Mouse (Mus musculus) heart, embryonic 12.5 days (tissue): ENCODE measurements around the gene Ldb3. TPM values are rescaled to one million over a fixed set of nuclear protein-coding genes. Genes with fewer than 3 reads are reported as not detected.

Source experiments
- ATAC-seq: fragments of 200-750 bp; cut with Nextera tagmentation; 2 replicates; pipeline ENCODE4 v1.8.0; 2017; ENCODE audit warnings: moderate TSS enrichment, moderate library complexity; ENCODE audit not compliant: insufficient number of reproducible peaks, low FRiP score
- H3K27ac ChIP-seq: fragments of 300-500 bp; sonication (generic); 2 replicates; pipeline ENCODE4 v1.5.1; 2016; ENCODE audit warnings: mild to moderate bottlenecking, moderate library complexity; ENCODE audit not compliant: poor library complexity, severe bottlenecking
- H3K27me3 ChIP-seq: fragments of 300-500 bp; sonication (generic); replicated peaks from 2 replicates; pipeline ENCODE4 v1.6.1; 2016; ENCODE audit warnings: mild to moderate bottlenecking, moderate library complexity
- H3K36me3 ChIP-seq: fragments of 300-500 bp; sonication (generic); 2 replicates; pipeline ENCODE4 v1.6.1; 2016; ENCODE audit warnings: mild to moderate bottlenecking, moderate library complexity
- H3K4me1 ChIP-seq: fragments of 300-500 bp; sonication (generic); replicated peaks from 2 replicates; pipeline ENCODE4 v1.6.1; 2016; ENCODE audit warnings: mild to moderate bottlenecking
- H3K4me2 ChIP-seq: fragments of 300-500 bp; sonication (generic); 2 replicates; pipeline ENCODE4 v1.6.1; 2016; ENCODE audit warnings: mild to moderate bottlenecking, moderate library complexity
- H3K4me3 ChIP-seq: fragments of 300-500 bp; sonication (generic); 2 replicates; pipeline ENCODE4 v1.5.1; 2016; ENCODE audit warnings: mild to moderate bottlenecking
- H3K9ac ChIP-seq: fragments of 300-500 bp; sonication (generic); 2 replicates; pipeline ENCODE4 v1.6.1; 2016; ENCODE audit warnings: mild to moderate bottlenecking, moderate library complexity
- H3K9me3 ChIP-seq: fragments of 300-500 bp; sonication (generic); replicated peaks from 2 replicates; pipeline ENCODE4 v1.6.1; 2016; ENCODE audit warnings: mild to moderate bottlenecking, moderate library complexity
- WGBS: fragments of 180-500 bp; shearing (Covaris S2); methylation state at CpG from one replicate; pipeline ENCODE4 v1.1.7; 2016; 5-methylcytosine and 5-hydroxymethylcytosine counted together
- polyA plus RNA-seq: library from polyadenylated mRNA; unstranded; fragments of >200 nt; fragmentation: Nextera tagmentation; extraction: Ambion mirVana; gene quantifications from 2 replicates; pipeline ENCODE4 v1.2.1, GENCODE M21; 2016

Ldb3 gene
- polyA plus RNA-seq, 1 experiment from 2014 or later, result 226 TPM

DNA sequence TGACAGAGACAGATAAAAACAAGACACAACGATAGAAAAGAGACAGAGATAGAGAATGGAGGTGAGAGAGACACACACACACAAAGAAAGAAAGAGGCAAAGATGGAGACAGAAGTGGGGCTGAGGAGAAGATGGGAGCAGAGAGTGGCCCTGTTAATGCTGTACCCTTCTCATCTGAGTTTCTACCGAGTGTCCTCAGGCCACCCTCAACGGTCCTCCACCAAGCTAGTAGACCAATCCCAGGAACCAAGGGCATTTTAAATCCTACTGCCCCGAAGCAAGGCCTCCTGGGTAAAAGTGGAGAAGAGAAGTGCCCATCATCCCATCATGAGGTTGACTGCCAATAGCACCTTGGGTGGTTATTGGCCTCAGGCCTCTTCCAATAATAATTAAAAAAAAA is 17.6 kb downstream of the Ldb3 start:
- H3K4me2 ChIP-seq, result no peak overlapping the region
- no peak for ATAC-seq

GRCm38 (mm10) chr14:34570294-34570693 is 18.2 kb downstream of the Ldb3 start:
- no peak overlapping the region for H3K9ac ChIP-seq
- peak overlapping the region; percentile 65; the same call in 1 of the 2 replicates for H3K27ac ChIP-seq
- H3K9me3 ChIP-seq, result no peaks in the 10 kb centered on the region
- H3K4me2 ChIP-seq, result peak overlapping the region; percentile 63
- H3K36me3 ChIP-seq, result peaks cover 9% of the 10 kb centered on the region
- 1% methylated on average over 6 of the region's 6 CpGs for WGBS
- peaks cover 81% of the 10 kb centered on the region for H3K4me1 ChIP-seq
- no peaks in the 10 kb centered on the region for H3K27me3 ChIP-seq
- ATAC-seq, result peak; percentile 12; the same call in 1 of the 2 replicates
- no peak overlapping the region for H3K4me3 ChIP-seq

More for the DNA sequence above, 17.6 kb downstream of the Ldb3 start:
- H3K27me3 ChIP-seq, result no peaks in the 10 kb centered on the region
- H3K4me1 ChIP-seq, result peaks cover 81% of the 10 kb centered on the region
- 65% methylated on average over 4 of the region's 4 CpGs for WGBS
- H3K27ac ChIP-seq, result peak overlapping the region; percentile 28; the same call in 1 of the 2 replicates
- no peak overlapping the region for H3K9ac ChIP-seq
- no peak overlapping the region for H3K4me3 ChIP-seq
- H3K9me3 ChIP-seq, result no peaks in the 10 kb centered on the region
- peaks cover 15% of the 10 kb centered on the region for H3K36me3 ChIP-seq

DNA sequence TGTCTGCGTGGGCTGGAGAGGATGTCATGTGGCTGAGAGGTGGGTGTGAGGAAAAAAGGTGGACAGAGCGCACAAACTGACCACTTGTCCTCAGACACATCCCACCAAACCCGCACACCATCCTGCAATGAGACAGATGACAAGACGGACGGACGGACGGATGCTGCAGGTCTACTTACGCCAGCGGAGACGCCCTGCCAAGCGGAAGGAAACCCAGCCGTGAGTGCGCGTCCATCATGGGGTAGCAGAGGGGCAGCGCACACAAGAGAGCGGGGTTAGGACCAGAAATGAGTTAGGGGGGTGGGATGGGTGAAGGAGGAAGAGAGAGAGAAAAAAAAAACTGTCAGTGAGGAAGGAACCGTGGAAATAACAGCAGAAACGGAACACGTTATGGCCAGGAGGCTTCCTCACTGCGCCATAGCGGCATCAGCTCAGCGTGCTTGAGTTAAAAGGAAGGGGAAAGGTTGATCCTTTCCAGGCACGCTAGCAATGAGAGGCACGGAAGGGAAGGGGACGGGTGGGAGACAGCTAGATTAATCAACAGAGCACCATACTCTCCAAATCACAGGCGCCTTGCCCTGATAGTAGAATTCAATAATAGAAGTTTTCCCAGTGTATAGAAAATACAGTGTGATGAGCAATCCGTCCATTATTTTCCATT is 18.8 kb downstream of the Ldb3 start:
- peak overlapping the region; percentile 63 for H3K4me2 ChIP-seq
- WGBS, result 25% methylated on average over 27 of the region's 27 CpGs
- peaks cover 87% of the 10 kb centered on the region for H3K4me1 ChIP-seq
- peak overlapping the region; percentile 65 for H3K27ac ChIP-seq
- no peak for ATAC-seq
- H3K9me3 ChIP-seq, result no peaks in the 10 kb centered on the region
- H3K27me3 ChIP-seq, result no peaks in the 10 kb centered on the region
- H3K36me3 ChIP-seq, result peaks cover 6% of the 10 kb centered on the region; the same call in 1 of the 2 replicates
- H3K4me3 ChIP-seq, result peak overlapping the region; percentile 26
- peak overlapping the region; percentile 14 for H3K9ac ChIP-seq

- no peaks in the 10 kb centered on the region for H3K9me3 ChIP-seq
- no peak for ATAC-seq
- 0 out of 2 replicates have a peak overlapping the region, but pooled peaks have one; percentile 42 for H3K9ac ChIP-seq
- whole genome bisulfite sequencing, result 56% methylated on average over 4 of the region's 4 CpGs
- H3K4me3 ChIP-seq, result no peak overlapping the region
- peaks cover 11% of the 10 kb centered on the region; the same call in 1 of the 2 replicates for H3K36me3 ChIP-seq
- H3K27me3 ChIP-seq, result no peaks in the 10 kb centered on the region
- H3K27ac ChIP-seq, result peak overlapping the region; percentile 29; the same call in 1 of the 2 replicates
- H3K4me1 ChIP-seq, result peaks cover 84% of the 10 kb centered on the region
- no peak overlapping the region for H3K4me2 ChIP-seq
Observed at GRCm38 (mm10) chr14:34568626-34569025, 19.9 kb downstream of the Ldb3 start.

DNA sequence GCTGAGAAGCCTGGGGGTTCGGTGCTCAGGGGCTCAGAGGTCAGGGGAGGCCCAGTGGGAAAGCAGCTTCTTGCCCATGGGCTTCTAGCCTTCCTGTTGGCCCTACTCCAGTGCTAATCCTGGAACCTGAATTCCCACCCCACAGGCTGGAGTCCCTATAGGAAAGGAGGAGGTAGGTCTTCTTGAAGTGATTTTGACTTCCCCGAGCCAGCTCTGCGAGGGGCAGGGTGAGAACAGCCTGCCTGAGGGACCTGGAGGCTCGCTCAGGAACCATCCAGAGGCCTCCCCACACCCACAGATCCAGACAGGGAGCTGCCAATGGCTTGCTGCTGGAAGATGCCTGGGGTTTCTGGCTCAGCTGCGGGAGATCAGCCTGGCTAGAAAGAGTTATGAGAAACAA is 20.8 kb downstream of the Ldb3 start:
- WGBS, result 22% methylated on average over 5 of the region's 5 CpGs
- Histone ChIP-seq H3K27ac (peak overlapping the region; percentile 60), H3K27me3 (no peaks in the 10 kb centered on the region), H3K4me2 (no peak overlapping the region), H3K4me1 (peaks cover 79% of the 10 kb centered on the region), H3K4me3 (no peak overlapping the region), H3K9ac (peak overlapping the region; percentile 28; the same call in 1 of the 2 replicates), H3K9me3 (no peaks in the 10 kb centered on the region), H3K36me3 (peaks cover 14% of the 10 kb centered on the region; the same call in 1 of the 2 replicates)
- no peak for ATAC-seq

DNA sequence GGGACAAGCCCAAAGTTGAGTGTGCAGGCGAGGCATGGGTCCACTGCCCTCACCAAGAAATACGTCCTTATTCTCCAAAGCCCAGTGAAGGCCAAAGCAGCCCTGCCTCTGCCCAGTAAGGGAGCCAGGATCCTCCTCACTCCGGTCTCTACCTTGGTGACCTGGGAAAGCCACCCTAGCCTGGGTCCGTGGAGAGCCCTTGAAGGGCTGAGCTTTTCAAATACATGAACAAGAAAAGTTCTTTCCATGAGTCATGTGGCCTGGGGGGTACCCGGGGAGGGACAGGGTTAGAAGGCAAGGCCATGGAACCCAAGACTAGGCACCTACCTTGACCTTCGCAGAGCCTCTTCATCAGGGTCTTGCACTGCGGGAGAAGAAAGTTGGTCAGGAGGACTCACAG is 22.0 kb downstream of the Ldb3 start:
- Histone ChIP-seq H3K27ac (peak overlapping the region; percentile 56; the same call in 1 of the 2 replicates), H3K9me3 (no peaks in the 10 kb centered on the region), H3K36me3 (peaks cover 21% of the 10 kb centered on the region), H3K4me3 (no peak overlapping the region), H3K9ac (peak overlapping the region; percentile 41; the same call in 1 of the 2 replicates), H3K27me3 (no peaks in the 10 kb centered on the region), H3K4me2 (no peak overlapping the region), H3K4me1 (peaks cover 79% of the 10 kb centered on the region)
- 87% methylated on average over 7 of the region's 7 CpGs for WGBS
- no peak for ATAC-seq

- Histone ChIP-seq H3K9ac (peak overlapping the region; percentile 41; the same call in 1 of the 2 replicates), H3K4me3 (no peak overlapping the region), H3K27me3 (no peaks in the 10 kb centered on the region), H3K9me3 (no peaks in the 10 kb centered on the region), H3K36me3 (peaks cover 29% of the 10 kb centered on the region), H3K4me2 (peak overlapping the region; percentile 27; the same call in 1 of the 2 replicates), H3K4me1 (peaks cover 84% of the 10 kb centered on the region), H3K27ac (peak overlapping the region; percentile 56; the same call in 1 of the 2 replicates)
- 54% methylated on average over 17 of the region's 17 CpGs for WGBS
- no peak for ATAC-seq
Observed at GRCm38 (mm10) chr14:34565711-34566110, 22.8 kb downstream of the Ldb3 start.

DNA sequence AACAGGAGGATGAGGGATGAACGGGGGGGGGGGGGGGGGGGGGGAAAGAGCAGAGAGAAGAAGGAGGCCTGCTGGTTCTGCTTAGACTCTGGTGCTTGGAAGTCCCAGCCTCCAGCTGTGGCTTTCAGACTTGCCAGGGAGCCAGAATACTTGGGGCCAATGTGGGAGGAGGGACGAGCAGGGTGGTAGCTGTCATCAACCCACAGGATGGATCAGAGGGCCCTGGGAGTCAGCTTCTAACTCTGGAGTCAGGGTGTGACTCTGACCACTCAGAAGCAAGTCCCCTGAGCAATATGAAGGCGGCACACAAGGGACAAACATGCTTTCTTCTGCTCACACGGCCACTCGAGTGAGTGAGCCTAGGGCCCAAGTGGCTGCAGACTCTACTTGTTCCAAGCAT is 23.8 kb downstream of the Ldb3 start:
- Histone ChIP-seq H3K9me3 (no peaks in the 10 kb centered on the region), H3K27ac (peak overlapping the region; percentile 56; the same call in 1 of the 2 replicates), H3K36me3 (peaks cover 40% of the 10 kb centered on the region), H3K4me1 (peaks cover 85% of the 10 kb centered on the region), H3K4me2 (no peak overlapping the region), H3K9ac (peak overlapping the region; percentile 36; the same call in 1 of the 2 replicates), H3K4me3 (no peak overlapping the region), H3K27me3 (no peaks in the 10 kb centered on the region)
- WGBS, result 44% methylated on average over 5 of the region's 5 CpGs
- no peak for ATAC-seq

DNA sequence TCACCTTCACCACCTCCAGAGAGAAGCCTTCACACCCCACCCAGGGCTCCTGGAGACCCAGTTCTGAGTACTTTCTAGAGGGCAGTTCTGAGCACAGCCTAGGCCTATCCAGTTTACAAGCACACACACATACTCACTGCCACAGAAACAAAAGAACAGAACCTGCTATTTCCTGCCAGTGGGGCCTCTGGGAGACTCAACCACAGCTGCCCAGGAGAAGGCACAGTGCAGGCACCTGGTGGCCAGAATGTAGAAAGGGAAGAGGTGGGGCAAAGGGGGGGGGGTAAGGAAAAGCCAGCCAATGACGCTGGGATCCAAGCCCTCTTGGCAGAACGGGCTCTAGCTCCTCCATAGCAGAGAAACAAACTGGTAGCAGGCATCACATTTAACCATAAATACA is 26.1 kb downstream of the Ldb3 start:
- ATAC-seq, result no peak
- peak overlapping the region; percentile 31; the same call in 1 of the 2 replicates for H3K27ac ChIP-seq
- H3K9ac ChIP-seq, result no peak overlapping the region
- no peak overlapping the region for H3K4me3 ChIP-seq
- H3K4me1 ChIP-seq, result peaks cover 70% of the 10 kb centered on the region
- H3K27me3 ChIP-seq, result no peaks in the 10 kb centered on the region
- H3K9me3 ChIP-seq, result no peaks in the 10 kb centered on the region
- WGBS, result 20% methylated on average over 2 of the region's 2 CpGs
- H3K4me2 ChIP-seq, result no peak overlapping the region
- peaks cover 58% of the 10 kb centered on the region for H3K36me3 ChIP-seq

GRCm38 (mm10) chr14:34561647-34562046 is 26.8 kb downstream of the Ldb3 start:
- no peak overlapping the region for H3K4me3 ChIP-seq
- no peaks in the 10 kb centered on the region for H3K27me3 ChIP-seq
- peaks cover 63% of the 10 kb centered on the region for H3K4me1 ChIP-seq
- H3K9ac ChIP-seq, result no peak overlapping the region
- peaks cover 66% of the 10 kb centered on the region for H3K36me3 ChIP-seq
- peak overlapping the region; percentile 31; the same call in 1 of the 2 replicates for H3K27ac ChIP-seq
- H3K4me2 ChIP-seq, result no peak overlapping the region
- no peak for ATAC-seq
- 90% methylated on average over 8 of the region's 8 CpGs for WGBS
- H3K9me3 ChIP-seq, result no peaks in the 10 kb centered on the region

GRCm38 (mm10) chr14:34558947-34559346 is 29.5 kb downstream of the Ldb3 start:
- 77% methylated on average over 9 of the region's 9 CpGs for whole genome bisulfite sequencing

More at GRCm38 (mm10) chr14:34558947-34559346, 29.5 kb downstream of the Ldb3 start:
- ATAC-seq, result no peak
- Histone ChIP-seq H3K4me3 (no peak overlapping the region), H3K4me2 (no peak overlapping the region), H3K27me3 (no peaks in the 10 kb centered on the region), H3K27ac (no peak overlapping the region), H3K4me1 (peaks cover 59% of the 10 kb centered on the region), H3K9ac (no peak overlapping the region), H3K36me3 (peaks cover 81% of the 10 kb centered on the region), H3K9me3 (no peaks in the 10 kb centered on the region)
